Mouse (Mus musculus) liver, embryonic 11.5 days (tissue): ENCODE data around the gene Ogfod2. TPM values are rescaled to one million over a fixed set of nuclear protein-coding genes. Genes with fewer than 3 reads are reported as not detected.

ENCODE experiments used
- ATAC-seq: fragments of 200-750 bp; cut with Nextera tagmentation; replicated peaks from 2 replicates; pipeline ENCODE4 v1.8.0; 2017; ENCODE audit warnings: moderate number of reproducible peaks, mild to moderate bottlenecking, moderate TSS enrichment, moderate library complexity; ENCODE audit not compliant: low FRiP score
- DNase-seq: peaks from one replicate; pipeline ENCODE4 v3.0.0-alpha.2; 2017; ENCODE audit warnings: low spot score
- H3K27ac ChIP-seq: fragments of 300-500 bp; sonication (generic); 2 replicates; pipeline ENCODE4 v1.5.1; 2014; ENCODE audit warnings: mild to moderate bottlenecking, low read depth, low read length, control low read depth
- H3K27me3 ChIP-seq: fragments of 300-500 bp; sonication (generic); replicated peaks from 2 replicates; pipeline ENCODE4 v1.6.1; 2014; ENCODE audit warnings: low read length, mixed read lengths; ENCODE audit not compliant: control insufficient read depth, insufficient read depth
- H3K36me3 ChIP-seq: fragments of 300-500 bp; sonication (generic); 2 replicates; pipeline ENCODE4 v1.6.1; 2014; ENCODE audit warnings: mild to moderate bottlenecking, low read length, moderate library complexity, mixed read lengths; ENCODE audit not compliant: control insufficient read depth, insufficient read depth
- H3K4me1 ChIP-seq: fragments of 300-500 bp; sonication (generic); replicated peaks from 2 replicates; pipeline ENCODE4 v1.6.1; 2014; ENCODE audit warnings: low read length, mixed read lengths; ENCODE audit not compliant: control insufficient read depth, insufficient read depth
- H3K4me2 ChIP-seq: fragments of 300-500 bp; sonication (generic); 2 replicates; pipeline ENCODE4 v1.6.1; 2014; ENCODE audit warnings: mild to moderate bottlenecking, control low read depth, moderate library complexity
- H3K4me3 ChIP-seq: fragments of 300-500 bp; sonication (generic); 2 replicates; pipeline ENCODE4 v1.5.1; 2014; ENCODE audit warnings: low read depth, low read length, control low read depth
- H3K9ac ChIP-seq: fragments of 300-500 bp; sonication (generic); 2 replicates; pipeline ENCODE4 v1.6.1; 2014; ENCODE audit warnings: low read depth, low read length, control low read depth
- H3K9me3 ChIP-seq: fragments of 300-500 bp; sonication (generic); 2 replicates; pipeline ENCODE4 v1.6.1; 2016; ENCODE audit warnings: low read length, inconsistent platforms, mixed read lengths; ENCODE audit not compliant: control insufficient read depth
- WGBS: fragments of 180-500 bp; shearing (Covaris S2); extraction: QIAGEN DNeasy Blood & Tissue Kit; methylation state at CpG from one replicate; pipeline ENCODE4 v1.1.7; 2014; 5-methylcytosine and 5-hydroxymethylcytosine counted together
- polyA plus RNA-seq: library from polyadenylated mRNA; unstranded; fragments of >200 nt; fragmentation: Nextera tagmentation; extraction: Ambion mirVana; gene quantifications from 2 replicates; pipeline ENCODE4 v1.2.1, GENCODE M21; 2014

Gene Ogfod2
- polyA plus RNA-seq, 1 experiment from 2014 or later = 29.0 TPM

DNA sequence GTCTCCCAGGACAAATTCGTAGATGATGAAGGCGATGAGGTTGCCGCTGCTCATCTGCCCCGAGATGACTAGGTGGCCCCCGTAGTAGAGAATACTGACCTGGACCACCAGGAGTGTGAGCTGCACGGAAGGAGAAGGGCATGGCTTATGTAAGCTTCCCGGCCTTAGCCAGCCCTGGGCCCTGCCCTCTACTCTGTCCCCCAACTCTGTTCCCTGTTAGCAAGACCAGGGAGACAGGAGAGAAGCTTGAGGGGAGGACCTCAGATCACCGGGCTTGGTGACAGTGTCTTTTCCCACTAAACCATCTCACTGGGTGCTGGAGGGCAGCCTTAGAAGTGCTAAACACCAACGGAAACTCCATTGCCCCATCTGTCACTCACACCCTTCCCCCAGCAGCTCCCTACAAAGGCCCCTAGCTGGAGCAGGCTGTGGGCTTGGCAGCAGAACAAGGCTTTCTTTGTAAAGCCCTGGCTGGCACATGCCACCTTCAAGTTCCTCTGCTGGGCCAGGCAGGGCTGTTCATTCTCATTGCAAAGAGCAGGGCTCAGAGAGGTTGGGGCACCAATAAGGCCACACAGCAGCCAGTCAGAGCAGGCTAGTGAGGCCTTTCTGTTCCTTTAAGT is 33.2 kb upstream of the Ogfod2 start:
- WGBS = 63% methylated on average over 9 of the region's 9 CpGs
- peak overlapping the region; percentile 39; the same call in 1 of the 2 replicates for H3K9ac ChIP-seq
- H3K27ac ChIP-seq = no peak overlapping the region
- peaks cover 49% of the 10 kb centered on the region for H3K4me1 ChIP-seq
- no peak overlapping the region for H3K4me2 ChIP-seq
- no peak overlapping the region for H3K4me3 ChIP-seq
- no peak for DNase-seq
- H3K9me3 ChIP-seq = no peaks in the 10 kb centered on the region
- ATAC-seq = no peak
- no peaks in the 10 kb centered on the region for H3K36me3 ChIP-seq
- no peaks in the 10 kb centered on the region for H3K27me3 ChIP-seq

GRCm38 (mm10) chr5:124079880-124080279 is 32.2 kb upstream of the Ogfod2 start:
- Histone ChIP-seq H3K4me1 (peaks cover 40% of the 10 kb centered on the region), H3K4me2 (no peak overlapping the region), H3K27me3 (no peaks in the 10 kb centered on the region), H3K27ac (no peak overlapping the region), H3K9ac (no peak overlapping the region), H3K36me3 (no peaks in the 10 kb centered on the region), H3K9me3 (no peaks in the 10 kb centered on the region), H3K4me3 (no peak overlapping the region)
- no peak for DNase-seq
- ATAC-seq = no peak
- WGBS = 76% methylated on average over 17 of the region's 17 CpGs

DNA sequence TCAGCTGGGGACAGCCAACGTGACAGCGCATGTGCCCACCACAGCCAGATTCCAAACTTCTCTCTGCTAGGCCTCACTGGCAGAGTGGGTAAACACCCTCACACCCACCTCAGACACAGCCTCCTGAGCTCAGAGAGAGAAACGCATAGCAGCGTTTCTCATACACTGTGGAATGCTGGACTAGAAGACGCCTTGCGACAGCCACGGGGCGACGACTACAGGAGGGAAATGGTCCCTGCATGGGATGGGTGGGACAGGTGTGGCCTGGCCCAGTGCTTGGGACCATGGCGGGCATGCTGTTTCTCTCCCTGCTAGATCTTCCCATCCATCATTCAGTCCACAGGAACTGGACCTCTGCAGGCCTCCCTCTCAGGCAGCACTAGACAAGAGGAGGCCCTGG is 29.6 kb upstream of the Ogfod2 start:
- Histone ChIP-seq H3K4me1 (peaks cover 19% of the 10 kb centered on the region), H3K36me3 (no peaks in the 10 kb centered on the region), H3K27ac (no peak overlapping the region), H3K9me3 (no peaks in the 10 kb centered on the region), H3K27me3 (no peaks in the 10 kb centered on the region), H3K4me3 (no peak overlapping the region), H3K4me2 (no peak overlapping the region), H3K9ac (no peak overlapping the region)
- WGBS = 79% methylated on average over 10 of the region's 10 CpGs
- ATAC-seq (no peak), DNase-seq (no peak)

- Histone ChIP-seq H3K27me3 (no peaks in the 10 kb centered on the region), H3K27ac (no peak overlapping the region), H3K9ac (no peak overlapping the region), H3K4me1 (peaks cover 12% of the 10 kb centered on the region), H3K4me3 (no peak overlapping the region), H3K36me3 (no peaks in the 10 kb centered on the region), H3K9me3 (no peaks in the 10 kb centered on the region), H3K4me2 (no peak overlapping the region)
- ATAC-seq (no peak), DNase-seq (no peak)
- 85% methylated on average over 17 of the region's 17 CpGs for WGBS
These were observed 29.0 kb upstream of the Ogfod2 start for GRCm38 (mm10) chr5:124082941-124083688.

DNA sequence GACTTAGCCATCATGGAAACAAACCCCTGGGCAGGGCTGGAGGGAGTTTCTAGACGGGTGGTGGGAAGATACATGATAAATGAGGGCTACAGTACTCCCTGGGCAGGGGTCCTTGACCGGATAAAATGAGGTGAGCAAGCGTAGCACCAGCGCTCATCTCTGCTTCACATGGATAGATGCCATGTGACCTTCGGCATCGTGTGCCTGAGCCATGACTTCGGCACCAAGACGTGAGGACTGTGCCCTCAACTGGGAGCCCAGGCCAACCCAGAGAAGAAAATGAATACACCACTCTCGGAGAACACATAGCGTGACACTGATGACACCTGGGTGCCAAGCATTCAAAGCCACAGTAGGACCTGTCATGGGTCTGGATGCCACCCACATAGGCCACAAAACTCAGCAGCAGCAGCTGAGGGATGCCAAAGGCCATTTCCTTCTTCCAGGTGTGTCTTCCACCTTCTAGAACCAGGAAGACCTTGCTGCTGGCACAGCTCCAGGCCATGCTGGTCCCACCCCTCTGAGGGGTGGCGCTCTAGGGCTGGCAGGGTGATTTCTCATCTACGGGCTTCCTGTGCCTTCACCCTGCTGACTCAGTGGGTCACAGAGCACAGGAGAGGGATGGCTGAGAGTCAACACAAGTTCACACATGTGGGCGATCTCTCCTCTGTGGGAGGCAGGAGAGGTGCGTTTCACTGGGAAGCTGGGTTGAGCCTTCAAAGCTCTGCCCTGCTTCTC is 28.1 kb upstream of the Ogfod2 start:
- Histone ChIP-seq H3K4me3 (no peak overlapping the region), H3K27me3 (no peaks in the 10 kb centered on the region), H3K36me3 (no peaks in the 10 kb centered on the region), H3K9ac (no peak overlapping the region), H3K9me3 (no peaks in the 10 kb centered on the region), H3K4me2 (no peak overlapping the region), H3K4me1 (peaks cover 10% of the 10 kb centered on the region; the same call in 1 of the 2 replicates), H3K27ac (no peak overlapping the region)
- ATAC-seq = no peak
- no peak for DNase-seq
- 86% methylated on average over 14 of the region's 14 CpGs for WGBS

GRCm38 (mm10) chr5:124084588-124085173 is 27.4 kb upstream of the Ogfod2 start:
- DNase-seq (peak; percentile 77), ATAC-seq (peak; percentile 62; the same call in 1 of the 2 replicates)
- 40% methylated on average over 11 of the region's 11 CpGs for WGBS
- H3K27ac ChIP-seq = no peak overlapping the region
- no peaks in the 10 kb centered on the region for H3K36me3 ChIP-seq
- H3K9me3 ChIP-seq = no peaks in the 10 kb centered on the region
- no peak overlapping the region for H3K9ac ChIP-seq
- peaks cover 8% of the 10 kb centered on the region; the same call in 1 of the 2 replicates for H3K4me1 ChIP-seq
- H3K27me3 ChIP-seq = no peaks in the 10 kb centered on the region
- H3K4me2 ChIP-seq = no peak overlapping the region
- no peak overlapping the region for H3K4me3 ChIP-seq

GRCm38 (mm10) chr5:124085513-124085912 is 26.6 kb upstream of the Ogfod2 start:
- Histone ChIP-seq H3K4me1 (no peaks in the 10 kb centered on the region; the same call in 1 of the 2 replicates), H3K4me2 (no peak overlapping the region), H3K4me3 (no peak overlapping the region), H3K9ac (no peak overlapping the region), H3K36me3 (no peaks in the 10 kb centered on the region), H3K27ac (no peak overlapping the region), H3K27me3 (no peaks in the 10 kb centered on the region), H3K9me3 (no peaks in the 10 kb centered on the region)
- no peak for ATAC-seq
- 75% methylated on average over 3 of the region's 3 CpGs for WGBS
- no peak for DNase-seq

- Histone ChIP-seq H3K27ac (no peak overlapping the region), H3K27me3 (no peaks in the 10 kb centered on the region)
- 81% methylated on average over 4 of the region's 4 CpGs for WGBS
These were observed 25.2 kb upstream of the Ogfod2 start for GRCm38 (mm10) chr5:124086876-124087275.

More at GRCm38 (mm10) chr5:124086876-124087275, 25.2 kb upstream of the Ogfod2 start:
- Histone ChIP-seq H3K4me3 (no peak overlapping the region), H3K4me2 (no peak overlapping the region), H3K4me1 (peaks cover 6% of the 10 kb centered on the region), H3K9ac (no peak overlapping the region), H3K36me3 (no peaks in the 10 kb centered on the region), H3K9me3 (no peaks in the 10 kb centered on the region)
- DNase-seq = no peak
- no peak for ATAC-seq
